Mouse (Mus musculus): Measurements from ENCODE around the gene Msrb3. TPM values are rescaled to one million over a fixed set of nuclear protein-coding genes. Genes with fewer than 3 reads are reported as not detected.

Msrb3 gene
- polyA plus RNA-seq, 1 experiment from 2014 or later = 20.6 TPM

DNA sequence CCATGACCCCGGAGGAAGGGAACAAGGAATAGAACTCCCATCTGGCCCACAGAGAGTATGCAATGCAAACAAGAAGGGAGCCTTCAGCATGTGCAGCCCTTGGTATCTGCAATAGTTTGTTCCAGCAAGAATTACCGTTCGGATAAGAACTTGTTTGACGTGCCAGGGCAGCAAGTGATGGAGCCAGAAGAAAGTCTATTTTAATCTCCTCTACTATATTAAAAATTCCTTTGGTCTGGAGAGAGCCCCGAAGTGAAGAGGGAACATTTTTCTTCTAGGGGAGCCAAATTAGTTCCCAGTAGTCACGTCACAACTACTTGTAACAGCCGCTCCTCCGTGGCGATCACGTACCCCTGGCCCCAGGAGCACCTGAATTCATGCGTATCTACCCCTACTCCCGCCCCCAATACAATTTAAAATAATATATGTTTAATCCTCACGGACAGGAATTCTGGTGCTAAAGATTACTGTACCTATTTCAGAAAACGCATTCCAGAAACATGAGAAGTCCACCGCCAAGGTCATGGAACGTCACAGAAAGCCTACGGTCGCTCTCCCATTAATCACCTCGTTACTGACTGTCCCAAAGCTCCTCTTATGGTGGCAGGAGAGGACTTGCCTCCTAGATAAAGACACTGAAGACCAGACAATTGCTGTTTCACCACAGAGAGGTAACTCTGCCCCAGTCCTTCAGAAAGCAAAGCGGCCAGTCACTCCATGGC is 22.2 kb downstream of the Msrb3 start:
- H3K4me3 ChIP-seq = peak overlapping the region; percentile 37
- 28% methylated on average over 20 of the region's 20 CpGs for WGBS

DNA sequence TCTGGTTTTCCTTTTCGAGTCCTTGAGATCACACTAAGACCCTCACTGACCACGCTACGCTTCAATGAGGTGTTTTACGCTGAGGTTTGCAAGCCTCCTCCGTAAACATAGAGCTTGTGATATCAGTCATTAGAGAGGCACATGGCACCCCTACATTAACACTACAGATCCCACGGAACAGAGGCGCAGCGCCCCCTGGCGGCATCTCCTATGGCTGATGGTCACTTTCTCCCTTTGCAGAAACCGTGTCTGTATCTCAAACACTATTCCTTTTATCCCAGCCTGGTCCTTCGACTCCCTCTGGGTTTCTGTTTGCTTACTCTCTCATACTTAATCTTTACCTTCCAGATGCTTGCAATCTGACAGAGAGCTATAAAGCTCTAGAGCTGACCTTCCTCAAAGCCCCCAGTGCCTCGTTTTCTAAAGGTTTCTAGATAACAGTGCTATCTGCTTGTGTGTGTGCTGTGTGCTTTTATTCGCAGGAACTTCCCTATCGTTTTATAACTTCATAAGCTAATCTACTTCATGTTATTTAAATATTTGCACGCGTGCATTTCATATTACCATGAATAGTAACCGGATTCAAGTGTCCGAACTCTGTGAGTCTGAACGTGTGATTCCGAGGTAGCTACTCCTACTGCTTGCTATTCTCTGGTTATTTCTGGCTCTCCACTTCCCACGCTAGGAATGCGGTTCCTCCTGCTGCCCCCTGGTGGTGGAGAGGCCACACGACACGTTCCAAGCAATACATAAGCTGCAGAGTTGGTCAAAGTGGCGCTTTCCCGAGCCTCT is 23.0 kb downstream of the Msrb3 start:
- peak; percentile 38; the same call in 1 of the 2 replicates for ATAC-seq (ENCODE audit: extremely low read depth, insufficient number of reproducible peaks, low FRiP score, low TSS enrichment)
- peaks cover 68% of the 10 kb centered on the region for H3K4me1 ChIP-seq
- H3K9ac ChIP-seq = peak overlapping the region; percentile 70
- H3K4me3 ChIP-seq = peak overlapping the region; percentile 37
- H3K27me3 ChIP-seq (replicated peaks) = no peaks in the 10 kb centered on the region
- WGBS = 12% methylated on average over 26 of the region's 26 CpGs
- no peaks in the 10 kb centered on the region for H3K9me3 ChIP-seq
- peaks cover 2% of the 10 kb centered on the region for H3K36me3 ChIP-seq
- H3K27ac ChIP-seq (replicated peaks) = peak overlapping the region; percentile 91
- peak overlapping the region; percentile 62 for H3K4me2 ChIP-seq

More for the DNA sequence above, 22.2 kb downstream of the Msrb3 start:
- H3K9ac ChIP-seq = peak overlapping the region; percentile 70
- H3K27me3 ChIP-seq (replicated peaks) = no peaks in the 10 kb centered on the region
- peak overlapping the region; percentile 62 for H3K4me2 ChIP-seq
- peaks cover 66% of the 10 kb centered on the region for H3K4me1 ChIP-seq
- H3K27ac ChIP-seq (replicated peaks) = peak overlapping the region; percentile 91
- H3K9me3 ChIP-seq = no peaks in the 10 kb centered on the region
- ATAC-seq (ENCODE audit: extremely low read depth, insufficient number of reproducible peaks, low FRiP score, low TSS enrichment) = no peak
- H3K36me3 ChIP-seq = no peaks in the 10 kb centered on the region

DNA sequence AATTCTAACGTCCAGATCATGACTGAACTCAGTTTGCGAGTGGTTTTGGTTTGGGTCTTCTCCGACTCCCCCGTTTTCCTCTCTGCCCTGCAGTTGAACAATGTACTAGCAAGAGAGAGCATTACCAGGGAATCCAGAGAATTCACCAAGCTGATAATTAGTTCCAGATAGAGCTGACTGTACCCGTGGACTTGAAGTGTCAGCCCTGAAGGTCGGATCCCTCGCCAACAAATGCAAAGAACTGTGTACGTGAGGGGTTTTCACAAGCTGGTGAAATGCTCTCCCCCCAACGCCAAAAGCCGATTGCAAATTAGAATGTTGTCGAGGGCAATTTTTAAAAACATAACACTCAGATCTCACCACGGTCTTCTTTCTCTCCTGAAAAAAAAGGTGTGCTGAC is 24.6 kb downstream of the Msrb3 start:
- ATAC-seq (ENCODE audit: extremely low read depth, insufficient number of reproducible peaks, low FRiP score, low TSS enrichment) = no peak
- Histone ChIP-seq H3K27ac (replicated peaks) (peak overlapping the region; percentile 91), H3K36me3 (peaks cover 15% of the 10 kb centered on the region), H3K27me3 (replicated peaks) (no peaks in the 10 kb centered on the region), H3K9me3 (no peaks in the 10 kb centered on the region), H3K4me1 (peaks cover 67% of the 10 kb centered on the region), H3K9ac (peak overlapping the region; percentile 70), H3K4me3 (no peak overlapping the region), H3K4me2 (peak overlapping the region; percentile 50)
- WGBS = 31% methylated on average over 12 of the region's 12 CpGs

DNA sequence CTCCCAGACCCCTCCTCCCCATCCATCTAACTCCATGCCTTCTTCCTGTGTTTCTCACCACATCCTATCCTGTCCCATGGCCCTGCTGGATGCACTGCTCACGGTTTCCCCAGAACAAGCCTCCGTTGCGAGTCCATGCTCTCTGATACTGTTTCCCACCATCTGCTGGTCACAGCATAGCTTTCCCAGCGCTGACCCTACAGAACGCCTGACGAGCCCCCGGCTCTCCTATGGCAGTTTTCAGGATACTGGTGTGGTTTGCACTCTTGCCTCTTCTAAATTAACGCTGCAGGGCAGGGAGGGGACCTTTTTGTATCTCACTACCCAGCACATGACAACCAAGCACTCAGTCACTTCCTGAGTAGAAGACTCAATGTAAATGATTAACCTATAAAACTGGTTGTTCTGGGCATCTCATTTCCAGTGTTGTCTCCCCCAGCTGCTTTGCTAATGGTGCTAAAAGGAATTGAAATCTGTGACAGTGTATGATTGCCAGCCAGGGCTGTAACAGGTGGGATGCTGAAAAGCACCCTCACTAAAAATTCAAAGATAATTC is 25.2 kb downstream of the Msrb3 start:
- Histone ChIP-seq H3K4me1 (peaks cover 65% of the 10 kb centered on the region), H3K9ac (peak overlapping the region; percentile 70), H3K27me3 (replicated peaks) (no peaks in the 10 kb centered on the region), H3K36me3 (peaks cover 20% of the 10 kb centered on the region), H3K4me2 (peak overlapping the region; percentile 50), H3K27ac (replicated peaks) (peak overlapping the region; percentile 91), H3K4me3 (no peak overlapping the region), H3K9me3 (no peaks in the 10 kb centered on the region)
- no peak for ATAC-seq (ENCODE audit: extremely low read depth, insufficient number of reproducible peaks, low FRiP score, low TSS enrichment)
- 40% methylated on average over 8 of the region's 8 CpGs for WGBS

- H3K4me3 ChIP-seq = peak overlapping the region; percentile 36
- H3K36me3 ChIP-seq = peaks cover 20% of the 10 kb centered on the region
- peaks cover 58% of the 10 kb centered on the region for H3K4me1 ChIP-seq
- no peaks in the 10 kb centered on the region for H3K9me3 ChIP-seq
- 5% methylated on average over 13 of the region's 13 CpGs for WGBS
- peak; percentile 47; the same call in 1 of the 2 replicates for ATAC-seq (ENCODE audit: extremely low read depth, insufficient number of reproducible peaks, low FRiP score, low TSS enrichment)
- H3K4me2 ChIP-seq = peak overlapping the region; percentile 65
- H3K27ac ChIP-seq (replicated peaks) = peak overlapping the region; percentile 91
- H3K27me3 ChIP-seq (replicated peaks) = no peaks in the 10 kb centered on the region
- H3K9ac ChIP-seq = peak overlapping the region; percentile 74
Observed at GRCm38 (mm10) chr10:120872483-120872862, 26.4 kb downstream of the Msrb3 start.

DNA sequence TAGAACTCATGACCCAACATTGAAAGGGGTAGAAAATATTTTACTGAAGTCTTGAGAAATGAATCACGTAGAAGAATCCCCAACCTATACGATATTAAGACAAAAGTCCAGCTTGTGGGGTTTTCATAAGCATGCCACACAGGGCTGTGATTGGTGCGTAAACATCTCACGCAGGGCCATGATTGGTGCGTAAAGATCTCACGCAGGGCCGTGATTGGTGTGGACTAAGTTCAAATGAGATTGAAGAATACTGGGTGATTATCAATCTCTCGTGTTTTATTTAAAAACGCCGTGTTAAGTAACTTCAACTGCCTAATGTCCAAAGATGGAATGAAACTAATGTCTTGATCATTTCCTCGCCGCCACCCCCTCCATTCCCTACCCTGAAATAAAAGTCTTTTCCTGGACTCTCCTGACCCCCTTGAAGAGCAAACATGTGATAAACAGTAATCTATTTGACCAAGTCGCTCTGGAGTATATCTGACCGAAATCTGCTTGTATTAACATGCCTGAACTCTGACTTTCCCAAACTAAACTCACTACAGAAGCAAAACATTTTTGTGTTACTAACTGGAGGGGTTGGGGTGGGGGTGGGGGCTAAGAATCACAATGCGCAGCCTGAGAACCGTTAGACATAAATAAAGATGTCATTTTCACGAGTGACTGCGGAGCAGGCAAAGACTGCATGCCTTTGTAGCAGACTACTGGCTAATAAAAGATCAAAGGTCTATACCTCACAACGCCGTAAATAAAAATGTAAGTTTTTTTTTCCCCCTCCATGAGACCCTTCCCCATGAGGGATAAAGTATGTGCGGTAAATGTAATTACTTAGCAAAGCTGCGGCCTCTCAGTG is 27.0 kb downstream of the Msrb3 start:
- 48% methylated on average over 22 of the region's 22 CpGs for WGBS
- peak overlapping the region; percentile 66 for H3K9ac ChIP-seq
- H3K9me3 ChIP-seq = no peaks in the 10 kb centered on the region
- peak; percentile 5; the same call in 1 of the 2 replicates for ATAC-seq (ENCODE audit: extremely low read depth, insufficient number of reproducible peaks, low FRiP score, low TSS enrichment)
- peaks cover 20% of the 10 kb centered on the region for H3K36me3 ChIP-seq
- H3K4me2 ChIP-seq = peak overlapping the region; percentile 65
- peaks cover 51% of the 10 kb centered on the region for H3K4me1 ChIP-seq
- H3K4me3 ChIP-seq = peak overlapping the region; percentile 36
- H3K27ac ChIP-seq (replicated peaks) = peak overlapping the region; percentile 91
- no peaks in the 10 kb centered on the region for H3K27me3 ChIP-seq (replicated peaks)

- no peaks in the 10 kb centered on the region for H3K27me3 ChIP-seq (replicated peaks)
- WGBS = 76% methylated on average over 14 of the region's 14 CpGs
- peaks cover 20% of the 10 kb centered on the region for H3K36me3 ChIP-seq
- no peak overlapping the region for H3K27ac ChIP-seq (replicated peaks)
- no peaks in the 10 kb centered on the region for H3K9me3 ChIP-seq
- no peak for ATAC-seq (ENCODE audit: extremely low read depth, insufficient number of reproducible peaks, low FRiP score, low TSS enrichment)
- H3K4me2 ChIP-seq = no peak overlapping the region
- H3K4me3 ChIP-seq = no peak overlapping the region
- H3K4me1 ChIP-seq = peaks cover 48% of the 10 kb centered on the region
- no peak overlapping the region for H3K9ac ChIP-seq
Observed at GRCm38 (mm10) chr10:120871096-120871495, 27.8 kb downstream of the Msrb3 start.

DNA sequence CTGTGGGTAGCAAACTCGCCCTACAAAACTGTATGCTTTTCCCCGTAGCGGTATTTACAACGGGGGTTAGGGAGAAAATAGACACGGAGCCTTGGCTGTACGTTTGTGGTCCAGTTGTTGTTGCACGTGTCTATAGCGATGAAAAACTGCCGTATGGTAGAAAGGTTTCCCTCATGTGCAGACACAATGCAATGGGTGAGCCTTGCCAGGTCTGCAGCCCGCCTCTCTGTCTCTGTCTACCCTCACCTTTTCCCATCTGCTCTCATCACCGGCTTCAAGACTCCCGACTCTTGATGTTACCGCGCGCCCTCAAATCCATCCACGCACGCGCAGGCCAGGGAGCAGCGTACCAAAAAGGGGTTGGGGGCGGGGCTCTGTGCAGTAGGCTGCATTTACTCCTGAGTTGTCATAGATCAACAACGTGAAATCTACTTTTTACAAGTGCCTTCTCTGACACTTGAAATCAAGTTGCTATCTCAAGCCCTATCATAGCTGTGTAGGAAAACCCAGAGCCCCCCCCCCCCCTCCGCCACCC is 29.6 kb downstream of the Msrb3 start:
- H3K27ac ChIP-seq (replicated peaks) = no peak overlapping the region
- peaks cover 20% of the 10 kb centered on the region for H3K36me3 ChIP-seq
- H3K4me2 ChIP-seq = no peak overlapping the region
- H3K9ac ChIP-seq = no peak overlapping the region
- H3K4me1 ChIP-seq = peaks cover 33% of the 10 kb centered on the region
- ATAC-seq (ENCODE audit: extremely low read depth, insufficient number of reproducible peaks, low FRiP score, low TSS enrichment) = no peak
- H3K27me3 ChIP-seq (replicated peaks) = no peaks in the 10 kb centered on the region
- no peaks in the 10 kb centered on the region for H3K9me3 ChIP-seq
- WGBS = 76% methylated on average over 22 of the region's 22 CpGs
- no peak overlapping the region for H3K4me3 ChIP-seq

DNA sequence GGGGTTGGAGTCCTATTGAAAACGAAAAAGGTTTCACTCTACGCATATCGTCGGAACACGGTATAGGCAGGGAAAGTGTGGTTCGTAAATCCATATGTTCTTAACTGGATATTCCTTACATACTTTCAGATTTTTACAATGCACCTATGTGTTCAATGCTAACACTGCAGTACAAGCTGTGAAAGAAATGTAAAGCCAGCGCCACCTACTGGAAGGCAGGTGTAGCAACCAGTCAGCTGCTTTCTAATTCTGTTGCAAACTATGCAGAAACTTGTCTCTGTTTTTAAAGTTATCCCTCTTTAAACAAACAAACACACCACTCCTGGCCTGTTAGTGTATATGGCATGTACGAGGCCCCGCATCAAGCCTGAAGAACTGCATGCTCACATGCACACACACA is 34.5 kb downstream of the Msrb3 start:
- H3K36me3 ChIP-seq = peaks cover 27% of the 10 kb centered on the region
- H3K27ac ChIP-seq (replicated peaks) = no peak overlapping the region
- 24% methylated on average over 9 of the region's 9 CpGs for WGBS
- H3K9ac ChIP-seq = no peak overlapping the region
- peaks cover 13% of the 10 kb centered on the region for H3K4me1 ChIP-seq
- H3K9me3 ChIP-seq = no peaks in the 10 kb centered on the region
- ATAC-seq (ENCODE audit: extremely low read depth, insufficient number of reproducible peaks, low FRiP score, low TSS enrichment) = no peak
- no peak overlapping the region for H3K4me2 ChIP-seq
- no peaks in the 10 kb centered on the region for H3K27me3 ChIP-seq (replicated peaks)
- H3K4me3 ChIP-seq = no peak overlapping the region

- Histone ChIP-seq H3K9me3 (no peaks in the 10 kb centered on the region), H3K36me3 (peaks cover 20% of the 10 kb centered on the region), H3K27ac (replicated peaks) (no peak overlapping the region), H3K4me2 (no peak overlapping the region), H3K9ac (no peak overlapping the region), H3K27me3 (replicated peaks) (no peaks in the 10 kb centered on the region), H3K4me1 (peaks cover 32% of the 10 kb centered on the region), H3K4me3 (no peak overlapping the region)
- no peak for ATAC-seq (ENCODE audit: extremely low read depth, insufficient number of reproducible peaks, low FRiP score, low TSS enrichment)
- 90% methylated on average over 12 of the region's 12 CpGs for WGBS
Observed at GRCm38 (mm10) chr10:120861674-120862073, 37.2 kb downstream of the Msrb3 start.

All from heart, embryonic 13.5 days (tissue).